ENCODE assay signal across 8 mouse cellular contexts in genomic region chr12:13214345-13215278, GRCm38 (mm10). TPM values are rescaled to one million over a fixed set of nuclear protein-coding genes. Genes with fewer than 3 reads are reported as not detected.
DNase-seq lines count a peak whose midpoint lies in the region; ATAC-seq and TF ChIP-seq lines count a peak whose summit lies in the region.

No protein-coding gene starts in this region.

- peak; percentile 34 for DNase-seq in G1E (ENCODE audit: low spot score)
- DNase-seq in cerebellum, adult 11-12 months: peak; percentile 56
- DNase-seq in heart, postnatal 4 days: peak; percentile 90
- peak; percentile 85 to 91 for DNase-seq in layer of hippocampus, adult 8-10 months (ENCODE audit: low spot score in 2 of 2)
- peak; percentile 96 for DNase-seq in lung, embryonic 14.5 days
- DNase-seq in ovary, postnatal 14 days (ENCODE audit: low spot score): peak; percentile 84
- DNase-seq in thymus, postnatal 10 days (ENCODE audit: low spot score in 2 of 2): peak; percentile 35 to 68

- no peak overlapping the region for H3K4me2 ChIP-seq in forebrain, embryonic 16.5 days (ENCODE audit: low read length)
- no peak overlapping the region for H3K4me2 ChIP-seq in lung, embryonic 14.5 days

- peaks cover 6% of the 10 kb centered on the region; the same call in 1 of the 2 replicates for H3K27me3 ChIP-seq in G1E (ENCODE audit: insufficient read depth, low read length)
- no peaks in the 10 kb centered on the region for H3K27me3 ChIP-seq in forebrain, embryonic 16.5 days (replicated peaks; ENCODE audit: control insufficient read depth, insufficient read depth, low read length)
- H3K27me3 ChIP-seq in lung, embryonic 14.5 days (ENCODE audit: insufficient read depth, low read length): no peaks in the 10 kb centered on the region

- peak; percentile 70 for ATAC-seq in G1E (ENCODE audit: extremely low read depth, insufficient number of reproducible peaks, low FRiP score, poor library complexity, severe bottlenecking)
- ATAC-seq in forebrain, embryonic 16.5 days: peak; percentile 91
- peak; percentile 88 for ATAC-seq in lung, embryonic 14.5 days (ENCODE audit: insufficient read depth)

- peaks cover 31% of the 10 kb centered on the region for H3K36me3 ChIP-seq in G1E (replicated peaks)
- peaks cover 14% of the 10 kb centered on the region for H3K36me3 ChIP-seq in forebrain, embryonic 16.5 days (ENCODE audit: control insufficient read depth, insufficient read depth)
- peaks cover 24% of the 10 kb centered on the region for H3K36me3 ChIP-seq in lung, embryonic 14.5 days (ENCODE audit: insufficient read depth)

- H3K9ac ChIP-seq in forebrain, embryonic 16.5 days (replicated peaks; ENCODE audit: low read depth, low read length): no peak overlapping the region
- no peak overlapping the region for H3K9ac ChIP-seq in lung, embryonic 14.5 days

- no peaks in the 10 kb centered on the region for H3K4me1 ChIP-seq in G1E (ENCODE audit: insufficient read depth, low read depth, low read length)
- peaks cover 17% of the 10 kb centered on the region for H3K4me1 ChIP-seq in forebrain, embryonic 16.5 days (replicated peaks; ENCODE audit: control insufficient read depth, insufficient read depth, low read length)
- no peaks in the 10 kb centered on the region for H3K4me1 ChIP-seq in lung, embryonic 14.5 days (ENCODE audit: insufficient read depth)

- H3K27ac ChIP-seq in forebrain, embryonic 16.5 days (ENCODE audit: low read length): peak overlapping the region; percentile 33; the same call in 1 of the 2 replicates
- no peak overlapping the region for H3K27ac ChIP-seq in lung, embryonic 14.5 days (ENCODE audit: low read depth)

- H3K9me3 ChIP-seq in G1E (replicated peaks): no peaks in the 10 kb centered on the region
- H3K9me3 ChIP-seq in forebrain, embryonic 16.5 days (ENCODE audit: control insufficient read depth, low read length): no peaks in the 10 kb centered on the region
- 0 out of 2 replicates have a peak, but pooled peaks cover 3% of the 10 kb centered on the region for H3K9me3 ChIP-seq in lung, embryonic 14.5 days (ENCODE audit: low read depth, low read length)

- 7% methylated on average over 11 of the region's 11 CpGs for WGBS in forebrain, embryonic 16.5 days
- WGBS in lung, embryonic 14.5 days: 27% methylated on average over 11 of the region's 11 CpGs

- TF ChIP-seq CTCF in G1E (IDR thresholded peaks at IDR 0.05; ENCODE audit: low read depth, low read length): peak; percentile 97
- TF ChIP-seq CTCF in lung, embryonic 14.5 days (IDR thresholded peaks at IDR 0.05; ENCODE audit: low read depth): peak; percentile 100

- H3K4me3 ChIP-seq in G1E (ENCODE audit: low read depth, low read length): no peak overlapping the region
- H3K4me3 ChIP-seq in forebrain, embryonic 16.5 days (replicated peaks; ENCODE audit: low read length): no peak overlapping the region
- no peak overlapping the region for H3K4me3 ChIP-seq in lung, embryonic 14.5 days (ENCODE audit: low read depth, low read length)

RNA-seq across cellular contexts. Expression of gene Ddx1, which starts 34.4 kb away (rescaled TPM):
- total RNA-seq in G1E (2014; fragmentation: Nextera tagmentation) (138 and 166 TPM in 2 replicates), G1E (2017) (173 and 181 TPM in 2 replicates)
- 7.0 and 8.0 TPM in 2 replicates for polyA plus RNA-seq in G1E (2012)
- polyA plus RNA-seq in forebrain, embryonic 16.5 days (2015; fragmentation: Nextera tagmentation; extraction: Ambion mirVana): 157 and 163 TPM in 2 replicates
- 10 to 100 TPM; 92.6 to 95.4 TPM for total RNA-seq in heart, postnatal 4 days (2021)
- total RNA-seq in layer of hippocampus, adult 8-10 months (2022): 100 to 1,000 TPM; 125 to 141 (median 126) TPM
- polyA plus RNA-seq in lung, embryonic 14.5 days (2014; fragmentation: Nextera tagmentation; extraction: Ambion mirVana): 163 and 174 TPM in 2 replicates

RNA-seq across cellular contexts. Expression of gene Nbas, which starts 54.3 kb away (rescaled TPM):
- total RNA-seq in G1E (2014; fragmentation: Nextera tagmentation): 34.5 and 37.3 TPM in 2 replicates
- total RNA-seq in G1E (2017): 19.6 and 20.2 TPM in 2 replicates
- polyA plus RNA-seq in G1E (2012): 4.4 and 7.0 TPM in 2 replicates
- 12.3 and 13.7 TPM in 2 replicates for polyA plus RNA-seq in forebrain, embryonic 16.5 days (2015; fragmentation: Nextera tagmentation; extraction: Ambion mirVana)
- 10 to 100 TPM; 23.8 to 25.2 TPM for total RNA-seq in heart, postnatal 4 days (2021)
- total RNA-seq in layer of hippocampus, adult 8-10 months (2022): 10 to 100 TPM; 35.2 to 40.0 (median 38.2) TPM
- 16.6 and 19.1 TPM in 2 replicates for polyA plus RNA-seq in lung, embryonic 14.5 days (2014; fragmentation: Nextera tagmentation; extraction: Ambion mirVana)

Comparison
In these comparisons a context has a peak if more than half of its experiments do, and no peak if none do; other contexts are left out.
1. DNase-seq: peak in every context shown above with its lines; median percentile 96 in lung, embryonic 14.5 days; 90 in heart, postnatal 4 days; 88 in layer of hippocampus, adult 8-10 months; 84 in ovary, postnatal 14 days; 56 in cerebellum, adult 11-12 months; 52 in thymus, postnatal 10 days; 34 in G1E.